Mouse (Mus musculus) CH12.LX (cell line): ENCODE measurements around the gene Ccdc78. TPM values are rescaled to one million over a fixed set of nuclear protein-coding genes. Genes with fewer than 3 reads are reported as not detected.

Experiments used
- DNase-seq: peaks from one replicate; pipeline ENCODE4 v3.0.0-alpha.2; 2013; ENCODE audit errors: extremely low read depth
- H3K27ac ChIP-seq: 2 replicates; pipeline ENCODE4 v1.5.1; 2012; ENCODE audit warnings: low read depth, mild to moderate bottlenecking, control low read depth, moderate library complexity; ENCODE audit not compliant: insufficient read depth
- H3K27me3 ChIP-seq: replicated peaks from 2 replicates; pipeline ENCODE3; 2012; ENCODE audit warnings: inconsistent platforms
- H3K36me3 ChIP-seq, 2 experiments: replicated peaks in 1 of 2; 2 replicates each; pipeline versions ENCODE3 to v1.6.1; 2012; ENCODE audit warnings: inconsistent platforms in 1 of 2, low read length in 1 of 2, mild to moderate bottlenecking in 1 of 2, mixed read lengths in 1 of 2, moderate library complexity in 1 of 2; ENCODE audit not compliant: control insufficient read depth in 1 of 2, insufficient read depth in 1 of 2
- H3K4me1 ChIP-seq, 2 experiments: 2 replicates each; pipeline ENCODE4 v1.6.1; 2012; ENCODE audit warnings: inconsistent platforms in 1 of 2, moderate library complexity in 1 of 2; ENCODE audit not compliant: insufficient read depth in 2 of 2, control insufficient read depth in 1 of 2
- H3K4me2 ChIP-seq: 2 replicates; pipeline ENCODE4 v1.6.1; 2012; ENCODE audit warnings: low read depth, mild to moderate bottlenecking, control low read depth; ENCODE audit not compliant: poor library complexity, insufficient read depth, severe bottlenecking
- H3K4me3 ChIP-seq, 3 experiments: fragments of 150-350 bp in 1 of 3; sonication (generic) in 1 of 3; replicated peaks in 1 of 3; 2 replicates each; pipeline versions ENCODE3 to v1.5.1; 2011 to 2012; ENCODE audit warnings: low read depth in 2 of 3, low read length in 2 of 3, mild to moderate bottlenecking in 2 of 3, moderate library complexity in 2 of 3, control low read depth in 1 of 3, improper control_type of control experiment in 1 of 3, inconsistent platforms in 1 of 3, mixed read lengths in 1 of 3; ENCODE audit not compliant: poor library complexity in 1 of 3
- H3K79me2 ChIP-seq: replicated peaks from 2 replicates; pipeline ENCODE4 v1.6.1; 2012; ENCODE audit warnings: mild to moderate bottlenecking, moderate library complexity; ENCODE audit not compliant: control insufficient read depth, poor library complexity, insufficient read depth, severe bottlenecking; ENCODE audit errors: extremely low read depth
- H3K9ac ChIP-seq: 2 replicates; pipeline ENCODE4 v1.6.1; 2012; ENCODE audit warnings: low read depth, mild to moderate bottlenecking, control low read depth, moderate library complexity; ENCODE audit not compliant: insufficient read depth
- H3K9me3 ChIP-seq: replicated peaks from 2 replicates; pipeline ENCODE3; 2012; ENCODE audit warnings: low read length, inconsistent platforms, mixed read lengths
- CTCF ChIP-seq, 2 experiments: IDR thresholded peaks in 1 of 2; conservative IDR thresholded peaks in 1 of 2; 2 replicates each; pipeline ENCODE4 v1.5.1; 2011 to 2012; ENCODE audit warnings: low read depth in 2 of 2, low read length in 2 of 2, improper control_type of control experiment in 1 of 2, inconsistent platforms in 1 of 2, mild to moderate bottlenecking in 1 of 2, moderate library complexity in 1 of 2
- KAT2A ChIP-seq: IDR thresholded peaks from 2 replicates; pipeline ENCODE4 v1.6.1; 2012; ENCODE audit warnings: low read length, improper control_type of control experiment, inconsistent platforms; ENCODE audit not compliant: insufficient replicate concordance
- MXI1 ChIP-seq: IDR thresholded peaks from 2 replicates; pipeline ENCODE4 v1.6.1; 2011; ENCODE audit warnings: mild to moderate bottlenecking, low read depth, low read length, improper control_type of control experiment
- NRF1 ChIP-seq: IDR thresholded peaks from 2 replicates; pipeline ENCODE4 v1.6.1; 2014; ENCODE audit warnings: low read depth, mild to moderate bottlenecking, inconsistent platforms, low read length, improper control_type of control experiment, moderate library complexity
- POLR2A ChIP-seq: IDR thresholded peaks from 2 replicates; pipeline ENCODE4 v1.6.1; 2011; ENCODE audit warnings: low read depth, mild to moderate bottlenecking, improper control_type of control experiment, low read length
- RAD21 ChIP-seq: IDR thresholded peaks from 2 replicates; pipeline ENCODE4 v1.6.1; 2011; ENCODE audit warnings: low read depth, mild to moderate bottlenecking, low read length, improper control_type of control experiment, moderate library complexity
- SIN3A ChIP-seq: IDR thresholded peaks from 2 replicates; pipeline ENCODE4 v1.6.1; 2012; ENCODE audit warnings: low read length, improper control_type of control experiment, inconsistent platforms
- TCF12 ChIP-seq: IDR thresholded peaks from 2 replicates; pipeline ENCODE4 v1.6.1; 2014; ENCODE audit warnings: low read depth, mild to moderate bottlenecking, inconsistent platforms, low read length, improper control_type of control experiment
- USF1 ChIP-seq: IDR thresholded peaks from 2 replicates; pipeline ENCODE4 v1.6.1; 2014; ENCODE audit warnings: low read depth, mild to moderate bottlenecking, inconsistent platforms, low read length, improper control_type of control experiment
- dilution Hi-C: fragments of 300-500 bp; cut with MboI; formaldehyde crosslinking; loops from 2 replicates; pipeline ENCODE4 v1.14.3; 2020; ENCODE audit warnings: low sequenced_read_pairs; ENCODE audit not compliant: extremely low pct_unique_long_range_greater_than_20kb, extremely low pct_ligation_motif_present
- in situ Hi-C: fragments of 300-500 bp; cut with MboI; formaldehyde crosslinking; loops from 3 replicates; pipeline ENCODE4 v1.14.3; 2019; ENCODE audit warnings: low sequenced_read_pairs, low pct_ligation_motif_present, low pct_unique_long_range_greater_than_20kb, mixed read lengths
- polyA plus RNA-seq: library from polyadenylated mRNA; unstranded; fragments of >175 nt; gene quantifications from 2 replicates; pipeline ENCODE4 v1.2.1, GENCODE M21; 2012; ENCODE audit warnings: low read depth; ENCODE audit not compliant: insufficient read length
- total RNA-seq, 2 experiments: library from RNA; depleted of rRNA; stranded (reverse); fragments of 300-350 nt in 1 of 2; fragments of >200 nt in 1 of 2; gene quantifications; 2 replicates each; pipeline ENCODE4 v1.2.3; 2012 to 2014

Gene Ccdc78
- total and polyA plus RNA-seq, 3 experiments = 0.13 to 0.40 (median 0.25) TPM

DNA sequence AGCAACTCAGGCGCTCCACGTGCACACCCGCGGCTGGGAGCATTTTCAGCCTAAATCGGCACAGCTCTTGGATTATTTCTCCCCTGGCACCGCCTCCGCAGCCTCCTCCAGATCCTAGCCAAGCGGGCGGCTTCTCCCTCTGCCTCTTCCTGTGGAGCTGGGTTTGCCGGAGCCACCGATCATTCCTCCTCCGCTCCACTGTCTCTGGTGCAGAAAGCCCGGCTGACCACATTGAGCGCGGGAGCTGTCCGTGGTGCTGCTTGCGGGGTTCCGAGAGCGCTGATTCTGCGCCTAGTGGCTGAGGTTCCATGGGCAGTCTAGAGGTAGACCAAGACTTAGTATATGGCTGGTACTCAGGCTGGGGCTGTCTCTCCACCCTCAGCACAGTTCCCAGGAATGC lies 27.1 kb downstream of the Ccdc78 start:
- Histone ChIP-seq H3K4me3 (no peak overlapping the region), H3K27me3 (peaks cover 95% of the 10 kb centered on the region), H3K4me2 (no peak overlapping the region), H3K36me3 (no peaks in the 10 kb centered on the region), H3K27ac (no peak overlapping the region), H3K4me1 (peaks cover 2 to 5% of the 10 kb centered on the region in 2 experiments; a peak in 3 of 4 replicates)
- dilution Hi-C loops = no loop called here
- TF ChIP-seq POLR2A = no peak
- TF ChIP-seq SIN3A = peak; percentile 81; the same call in 1 of the 2 replicates
- peak; percentile 87 for TF ChIP-seq MXI1
- TF ChIP-seq CTCF (conservative IDR thresholded peaks at IDR 0.05 in 1 of 2, IDR thresholded peaks at IDR 0.05 in 1 of 2; ENCODE audit: low read depth in 2 of 2, low read length in 2 of 2) = peak in 1 of 2 experiments; percentile 50; a peak in 2 of 4 replicates
- TF ChIP-seq, all 38 proteins: peak for 3
- Histone ChIP-seq H3K79me2 (no peaks in the 10 kb centered on the region), H3K9ac (no peak overlapping the region), H3K9me3 (no peaks in the 10 kb centered on the region)
- in situ Hi-C loops = no loop called here
- peak; percentile 57 for DNase-seq

DNA sequence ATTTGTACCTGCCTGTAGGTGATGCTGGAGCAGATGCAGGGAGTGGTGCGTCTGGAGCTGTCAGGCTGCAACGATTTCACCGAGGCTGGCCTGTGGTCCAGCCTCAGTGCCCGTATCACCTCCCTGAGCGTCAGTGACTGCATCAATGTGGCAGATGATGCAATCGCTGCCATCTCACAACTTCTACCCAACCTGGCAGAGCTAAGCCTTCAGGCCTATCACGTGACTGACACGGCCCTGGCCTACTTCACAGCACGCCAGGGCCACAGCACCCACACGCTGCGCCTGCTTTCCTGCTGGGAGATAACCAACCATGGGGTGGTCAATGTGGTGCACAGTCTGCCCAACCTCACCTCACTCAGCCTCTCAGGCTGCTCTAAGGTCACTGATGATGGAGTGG lies 31.3 kb downstream of the Ccdc78 start:
- no peak overlapping the region for H3K9ac ChIP-seq
- H3K36me3 ChIP-seq = no peaks in the 10 kb centered on the region
- H3K4me2 ChIP-seq = no peak overlapping the region
- peaks cover 12 to 13% of the 10 kb centered on the region in 2 experiments for H3K4me1 ChIP-seq
- no peak for DNase-seq
- peak; percentile 15; the same call in 1 of the 2 replicates for TF ChIP-seq USF1
- no peak for TF ChIP-seq KAT2A
- TF ChIP-seq TCF12 = no peak
- no peaks in the 10 kb centered on the region for H3K79me2 ChIP-seq
- peaks cover 94% of the 10 kb centered on the region for H3K27me3 ChIP-seq
- in situ Hi-C loops (no loop called here), dilution Hi-C loops (no loop called here)
- H3K27ac ChIP-seq = no peak overlapping the region
- H3K9me3 ChIP-seq = no peaks in the 10 kb centered on the region
- H3K4me3 ChIP-seq = no peak overlapping the region

DNA sequence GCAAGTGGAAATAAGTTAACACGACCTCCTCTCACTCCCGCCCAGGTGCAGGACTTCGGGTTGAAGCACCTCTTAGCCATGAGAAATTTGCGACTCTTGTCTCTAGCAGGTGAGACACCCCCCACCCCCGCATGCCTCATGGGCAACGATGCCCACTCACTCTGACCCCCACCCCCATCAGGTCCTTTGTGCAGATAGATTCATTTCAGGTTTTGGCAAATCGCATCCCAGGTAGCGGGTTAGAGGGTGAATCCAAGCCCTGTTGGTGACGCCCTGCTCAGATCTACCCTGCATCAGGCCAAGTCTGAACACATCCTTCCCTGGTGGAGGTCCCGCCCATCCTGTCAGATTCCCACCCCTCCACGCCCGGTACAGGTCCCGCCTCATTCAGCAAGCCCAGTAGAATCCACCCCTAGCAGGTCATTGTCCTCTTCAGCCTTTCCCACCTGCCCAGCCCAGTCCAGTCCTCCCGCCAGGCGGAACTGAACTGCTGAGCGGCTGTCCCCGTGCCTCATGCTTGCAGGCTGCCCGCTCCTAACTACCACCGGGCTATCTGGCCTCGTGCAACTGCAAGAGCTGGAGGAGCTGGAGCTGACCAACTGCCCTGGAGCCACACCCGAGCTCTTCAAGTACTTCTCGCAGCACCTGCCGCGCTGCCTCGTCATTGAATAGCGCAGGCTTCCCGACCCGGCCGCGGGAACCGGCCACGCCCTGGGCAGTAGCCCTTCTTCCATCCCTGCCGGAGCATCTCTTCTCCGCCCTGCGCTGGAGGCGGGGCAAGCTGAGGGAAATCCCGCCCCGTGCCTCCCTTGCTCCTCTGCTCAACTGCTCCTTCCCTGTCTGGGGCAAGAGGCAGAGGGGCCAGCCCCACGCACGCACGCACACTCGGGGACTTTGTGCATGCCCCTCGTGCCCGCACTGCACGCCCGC lies 32.7 kb downstream of the Ccdc78 start:
- Histone ChIP-seq H3K9ac (no peak overlapping the region), H3K36me3 (no peaks in the 10 kb centered on the region), H3K4me3 (peak overlapping the region in 1 of 3 experiments; percentile 15), H3K27ac (no peak overlapping the region), H3K9me3 (no peaks in the 10 kb centered on the region), H3K79me2 (no peaks in the 10 kb centered on the region), H3K4me1 (peaks cover 12 to 17% of the 10 kb centered on the region in 2 experiments), H3K4me2 (peak overlapping the region; percentile 76), H3K27me3 (peaks cover 81% of the 10 kb centered on the region)
- peak; percentile 36; the same call in 1 of the 2 replicates for TF ChIP-seq NRF1
- TF ChIP-seq RAD21 = no peak
- in situ Hi-C loops = no loop called here
- DNase-seq = no peak
- dilution Hi-C loops = no loop called here
